In the genomic region with DNA sequence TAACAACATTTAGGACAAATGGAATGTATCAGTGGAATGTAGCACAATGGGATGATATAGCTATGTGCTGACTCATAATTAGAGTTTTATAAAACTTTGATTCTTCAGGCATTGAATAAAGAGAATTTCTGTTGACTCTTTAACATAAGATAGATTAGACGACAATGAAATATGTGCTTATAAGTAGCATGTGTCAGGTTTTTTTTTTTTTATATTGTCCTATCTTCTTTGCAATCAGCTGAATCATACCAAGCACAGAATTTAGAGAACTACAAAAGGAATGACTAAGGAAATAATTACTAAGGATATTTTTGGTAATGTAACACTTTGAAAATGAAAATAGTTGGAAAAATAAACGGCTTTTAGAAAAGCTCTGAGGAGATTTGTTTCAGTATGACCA, we compare ENCODE assay signal across 19 mouse cellular contexts.
A peak's percentile ranks its signal among the peaks of the same experiment; 100 is the strongest.
DNase-seq lines count a peak whose midpoint lies in the region; TF ChIP-seq lines count a peak whose summit lies in the region.
"Had no signal": no experiment of that assay in that cellular context is flagged by ENCODE, and none has a peak within 500 bp of the region (broad histone marks: within the 10 kb centered on the region; RNA-seq: fewer than 3 reads in every experiment).

No protein-coding gene starts in this region.

- 87% methylated on average over 2 of the region's 2 CpGs for WGBS in hindbrain, embryonic 10.5 days

- no peaks in the 10 kb centered on the region for H3K27me3 ChIP-seq in C2C12 (ENCODE audit: control insufficient read depth, insufficient read depth, insufficient read length)
- H3K27me3 ChIP-seq in hindbrain, embryonic 10.5 days (ENCODE audit: insufficient read depth, poor library complexity, severe bottlenecking) = no peaks in the 10 kb centered on the region
- H3K27me3 ChIP-seq: embryonic facial prominence, embryonic 12.5 days; forebrain, embryonic 13.5 days; forebrain, embryonic 15.5 days had no signal

- H3ac ChIP-seq in C2C12 (ENCODE audit: control insufficient read depth, insufficient read length, low read depth) = no peak overlapping the region

- H3K79me3 ChIP-seq in C2C12 (ENCODE audit: low read depth) = no peaks in the 10 kb centered on the region

- DNase-seq in Muller cell, postnatal 12 days (ENCODE audit: inconsistent ontology term) = peak; percentile 41
- no peak for DNase-seq in ovary, postnatal 36 days (ENCODE audit: low spot score)
- DNase-seq in cerebellum, adult 11-12 months = no peak
- no peak for DNase-seq in hindbrain, embryonic 10.5 days (ENCODE audit: low spot score)
- DNase-seq: adrenal gland, adult 8-10 months; adrenal gland, postnatal 14 days; adrenal gland, postnatal 36 days; B cell, adult 2 months; cerebellum, adult 11 months; cerebellum, adult 2 months; cerebellum, adult 9-10 months; cerebellum, postnatal 10 days; cerebellum, postnatal 25 days; forebrain, postnatal 0 days had no signal

- no peaks in the 10 kb centered on the region for H3K4me1 ChIP-seq in hindbrain, embryonic 10.5 days (replicated peaks)
- H3K4me1 ChIP-seq: embryonic facial prominence, embryonic 10.5 days; embryonic facial prominence, embryonic 12.5 days; forebrain, embryonic 13.5 days; forebrain, embryonic 15.5 days had no signal

- no peak overlapping the region for H3K27ac ChIP-seq in hindbrain, embryonic 10.5 days
- H3K27ac ChIP-seq: embryonic facial prominence, embryonic 10.5 days; embryonic facial prominence, embryonic 12.5 days; forebrain, embryonic 13.5 days; forebrain, embryonic 15.5 days had no signal

- no peaks in the 10 kb centered on the region for H3K79me2 ChIP-seq in C2C12 (ENCODE audit: control insufficient read depth, insufficient read depth)

- no peak overlapping the region for H3K4me3 ChIP-seq in C2C12 (ENCODE audit: insufficient read depth, poor library complexity, severe bottlenecking)
- H3K4me3 ChIP-seq in hindbrain, embryonic 10.5 days = no peak overlapping the region
- H3K4me3 ChIP-seq: embryonic facial prominence, embryonic 10.5 days; embryonic facial prominence, embryonic 12.5 days; forebrain, embryonic 13.5 days; forebrain, embryonic 15.5 days had no signal

- TF ChIP-seq CTCF in C2C12 (IDR thresholded peaks at IDR 0.05; ENCODE audit: control insufficient read depth, insufficient read depth, insufficient read length) = no peak

- H3K9me3 ChIP-seq in hindbrain, embryonic 10.5 days = no peaks in the 10 kb centered on the region
- H3K9me3 ChIP-seq: embryonic facial prominence, embryonic 10.5 days; embryonic facial prominence, embryonic 12.5 days; forebrain, embryonic 13.5 days; forebrain, embryonic 15.5 days had no signal

- H3K36me3 ChIP-seq in C2C12 (ENCODE audit: control insufficient read depth, insufficient read depth) = no peaks in the 10 kb centered on the region
- no peaks in the 10 kb centered on the region for H3K36me3 ChIP-seq in hindbrain, embryonic 10.5 days
- H3K36me3 ChIP-seq: embryonic facial prominence, embryonic 10.5 days; embryonic facial prominence, embryonic 12.5 days; forebrain, embryonic 15.5 days had no signal

TF ChIP-seq in C2C12, 6 proteins besides CTCF, POLR2A, EP300 and RAD21:
- TF ChIP-seq FOSL1 (IDR thresholded peaks at IDR 0.05; ENCODE audit: insufficient read depth, low read length, poor library complexity, severe bottlenecking) = peak; percentile 59
- TF ChIP-seq MYOD1 (IDR thresholded peaks at IDR 0.05; ENCODE audit: control insufficient read depth, insufficient read length, low read depth) = no peak
